Mouse (Mus musculus): ENCODE results near the gene AW551984. TPM values are rescaled to one million over a fixed set of nuclear protein-coding genes. Genes with fewer than 3 reads are reported as not detected.
A peak's percentile ranks its signal among the peaks of the same experiment; 100 is the strongest.

AW551984 gene
- polyA plus RNA-seq (2014; fragmentation: Nextera tagmentation; extraction: Ambion mirVana), result 9.4 and 12.9 TPM in 2 replicates

DNA sequence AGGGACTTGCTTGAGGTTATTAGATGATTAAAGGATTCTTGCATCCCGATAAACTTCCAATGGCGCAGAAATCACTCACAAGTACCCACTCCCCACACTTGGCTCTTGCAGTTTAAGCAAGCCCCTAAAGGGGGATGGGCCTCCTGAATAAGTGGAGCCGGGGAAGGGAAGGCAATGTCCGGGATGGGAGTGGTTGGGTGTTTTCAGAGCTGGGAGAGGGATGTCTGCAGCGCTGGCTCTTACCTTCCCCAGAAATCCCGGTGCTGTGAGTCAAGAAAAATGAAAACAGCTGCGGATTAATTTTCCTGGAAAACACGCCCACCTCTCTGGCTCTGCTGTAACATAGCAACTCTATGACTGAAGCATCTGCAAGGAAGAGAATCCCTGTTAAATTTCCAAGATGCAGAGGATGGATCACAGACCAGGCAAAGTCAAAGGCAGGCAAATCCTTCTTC, at the start of gene AW551984:
AW551984 (minus strand) TSS at position 405 of the 455 bp plus-strand sequence.
- no peak within 1 kb of the TSS for H3K27ac ChIP-seq (replicated peaks; ENCODE audit: low read depth, low read length)
- no peaks in the 10 kb centered on the region for H3K36me3 ChIP-seq (ENCODE audit: control insufficient read depth, insufficient read depth, low read length)
- no peaks in the 10 kb centered on the region for H3K4me1 ChIP-seq (ENCODE audit: control insufficient read depth, insufficient read depth, low read length)
- peak within 1 kb of the TSS; percentile 37; the same call in 1 of the 2 replicates for H3K9ac ChIP-seq (ENCODE audit: low read length)
- peak within 1 kb of the TSS; percentile 72 for H3K4me2 ChIP-seq (ENCODE audit: low read depth, severe bottlenecking)
- H3K9me3 ChIP-seq (ENCODE audit: control insufficient read depth, low read length), result no peaks in the 10 kb centered on the region
- ATAC-seq (ENCODE audit: insufficient number of reproducible peaks, low FRiP score, low TSS enrichment, low read depth) (peak; percentile 86), DNase-seq (ENCODE audit: low spot score) (peak; percentile 51)
- WGBS, result 0% methylated on average over 8 of the region's 8 CpGs
- peak within 1 kb of the TSS; percentile 33 for H3K4me3 ChIP-seq (ENCODE audit: low read depth, low read length)
- H3K27me3 ChIP-seq (ENCODE audit: control insufficient read depth, insufficient read depth, low read length), result no peaks in the 10 kb centered on the region

DNA sequence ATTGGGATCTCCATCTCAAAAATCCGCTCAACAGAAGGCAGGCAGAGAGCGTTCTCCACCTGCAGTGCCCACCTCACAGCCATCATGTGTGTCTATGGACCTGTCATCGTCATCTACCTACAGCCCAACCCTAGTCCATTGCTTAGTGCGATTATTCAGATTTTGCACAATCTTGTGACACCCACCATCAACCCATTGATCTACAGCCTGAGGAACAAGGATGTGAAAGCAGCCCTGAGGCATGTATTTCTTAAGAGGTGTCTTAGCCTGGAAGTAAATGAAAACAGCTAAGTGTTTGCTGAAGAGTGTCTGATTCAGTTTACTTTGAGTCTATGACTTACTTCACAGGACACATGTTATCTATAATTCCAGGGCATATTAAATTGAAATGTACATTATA, 43.2 kb upstream of the AW551984 start:
- H3K27ac ChIP-seq (replicated peaks; ENCODE audit: low read depth, low read length), result no peak overlapping the region
- WGBS, result 81% methylated on average over 4 of the region's 4 CpGs
- no peak for ATAC-seq (ENCODE audit: insufficient number of reproducible peaks, low FRiP score, low TSS enrichment, low read depth)

DNA sequence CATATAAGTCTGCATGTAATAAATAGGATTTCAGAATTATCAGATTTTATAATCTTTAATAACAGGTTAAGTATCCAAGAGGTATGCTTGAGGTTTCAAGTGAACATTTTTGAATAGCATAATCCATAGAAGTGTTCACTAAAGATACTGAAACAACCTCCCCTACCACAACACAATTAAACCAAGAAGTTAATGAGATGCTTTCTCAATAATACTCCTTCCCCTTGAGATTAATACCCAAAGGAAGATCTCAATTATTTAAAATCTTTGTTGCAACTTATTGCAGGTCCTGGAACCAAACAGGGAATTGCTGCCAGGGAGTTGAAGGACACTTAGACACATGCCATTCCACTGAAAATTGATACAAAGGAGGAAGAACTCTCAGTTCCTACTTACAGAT, 40.6 kb upstream of the AW551984 start, which contains the start of gene Olfr961:
Olfr961 (plus strand) TSS at position 301 of the 400 bp plus-strand sequence.
- ATAC-seq (ENCODE audit: insufficient number of reproducible peaks, low FRiP score, low TSS enrichment, low read depth) (no peak), DNase-seq (ENCODE audit: low spot score) (no peak)
- Histone ChIP-seq H3K4me3 (ENCODE audit: low read depth, low read length) (no peak within 1 kb of the TSS), H3K27me3 (ENCODE audit: control insufficient read depth, insufficient read depth, low read length) (no peaks in the 10 kb centered on the region), H3K4me2 (ENCODE audit: low read depth, severe bottlenecking) (no peak within 1 kb of the TSS), H3K9ac (ENCODE audit: low read length) (no peak within 1 kb of the TSS), H3K9me3 (ENCODE audit: control insufficient read depth, low read length) (no peaks in the 10 kb centered on the region), H3K36me3 (ENCODE audit: control insufficient read depth, insufficient read depth, low read length) (no peaks in the 10 kb centered on the region), H3K27ac (replicated peaks; ENCODE audit: low read depth, low read length) (no peak within 1 kb of the TSS), H3K4me1 (ENCODE audit: control insufficient read depth, insufficient read depth, low read length) (no peaks in the 10 kb centered on the region)

More for the DNA sequence above, 43.2 kb upstream of the AW551984 start:
- Histone ChIP-seq H3K27me3 (ENCODE audit: control insufficient read depth, insufficient read depth, low read length) (no peaks in the 10 kb centered on the region), H3K4me1 (ENCODE audit: control insufficient read depth, insufficient read depth, low read length) (no peaks in the 10 kb centered on the region), H3K4me3 (ENCODE audit: low read depth, low read length) (no peak overlapping the region), H3K9ac (ENCODE audit: low read length) (no peak overlapping the region), H3K36me3 (ENCODE audit: control insufficient read depth, insufficient read depth, low read length) (no peaks in the 10 kb centered on the region), H3K9me3 (ENCODE audit: control insufficient read depth, low read length) (no peaks in the 10 kb centered on the region), H3K4me2 (ENCODE audit: low read depth, severe bottlenecking) (no peak overlapping the region)
- DNase-seq (ENCODE audit: low spot score), result no peak

DNA sequence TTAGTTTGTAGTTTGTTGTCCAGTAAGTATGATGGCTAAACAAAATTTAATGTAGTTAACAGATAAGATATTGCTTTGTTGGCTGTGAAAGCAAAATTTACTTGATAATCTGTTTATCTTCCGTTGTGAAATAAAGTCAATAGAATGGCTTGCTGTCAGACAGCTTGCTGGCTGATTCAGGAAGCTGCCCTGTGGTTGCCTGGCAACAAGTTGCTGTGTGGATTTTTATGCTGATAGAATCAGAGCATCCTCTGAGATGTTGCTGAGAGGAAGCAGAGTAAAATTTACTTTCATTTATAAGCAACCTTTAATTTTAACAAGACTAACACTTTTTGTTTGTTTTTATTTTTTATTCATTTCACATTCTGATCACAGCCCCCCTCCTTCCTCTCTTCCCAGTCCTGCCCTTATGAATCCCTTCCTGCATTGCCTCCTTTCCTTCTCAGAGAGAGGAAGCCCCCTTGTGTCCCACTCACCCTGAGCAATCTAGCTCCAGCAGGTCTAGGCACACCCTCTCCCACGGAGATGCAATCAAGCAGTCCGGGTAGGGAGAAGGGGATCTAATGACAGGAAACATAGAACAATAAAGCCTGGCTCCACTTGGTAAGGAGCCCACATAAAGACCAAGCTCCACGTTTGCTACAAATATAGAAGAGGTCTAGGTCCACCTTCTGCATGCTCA, 29.9 kb upstream of the AW551984 start:
- H3K27me3 ChIP-seq (ENCODE audit: control insufficient read depth, insufficient read depth, low read length), result no peaks in the 10 kb centered on the region
- H3K36me3 ChIP-seq (ENCODE audit: control insufficient read depth, insufficient read depth, low read length), result no peaks in the 10 kb centered on the region
- no peak overlapping the region for H3K27ac ChIP-seq (replicated peaks; ENCODE audit: low read depth, low read length)
- H3K9ac ChIP-seq (ENCODE audit: low read length), result no peak overlapping the region
- DNase-seq (ENCODE audit: low spot score), result no peak
- ATAC-seq (ENCODE audit: insufficient number of reproducible peaks, low FRiP score, low TSS enrichment, low read depth), result no peak
- H3K4me1 ChIP-seq (ENCODE audit: control insufficient read depth, insufficient read depth, low read length), result no peaks in the 10 kb centered on the region
- H3K9me3 ChIP-seq (ENCODE audit: control insufficient read depth, low read length), result no peaks in the 10 kb centered on the region
- WGBS, result 40% methylated on average over 4 of the region's 4 CpGs
- no peak overlapping the region for H3K4me2 ChIP-seq (ENCODE audit: low read depth, severe bottlenecking)
- H3K4me3 ChIP-seq (ENCODE audit: low read depth, low read length), result no peak overlapping the region

DNA sequence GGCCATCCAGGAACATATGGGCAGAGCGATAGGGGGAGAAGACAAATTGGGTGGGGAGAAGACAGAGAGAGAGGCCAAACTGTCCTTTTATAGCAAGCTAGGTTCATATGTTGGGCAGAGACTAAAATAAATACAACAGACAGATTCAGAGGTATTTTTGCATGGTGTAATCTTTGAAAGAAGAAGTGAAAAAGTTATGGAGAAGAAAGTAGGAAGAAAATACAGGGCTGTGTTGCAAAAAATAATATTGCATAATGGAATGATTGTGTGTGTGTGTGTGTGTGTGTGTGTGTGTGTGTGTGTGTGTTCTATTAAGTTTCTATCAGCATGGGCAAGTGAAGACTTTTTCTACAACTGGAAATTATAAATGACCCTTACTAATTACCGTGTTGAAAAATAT, 24.9 kb upstream of the AW551984 start:
- no peak overlapping the region for H3K4me3 ChIP-seq (ENCODE audit: low read depth, low read length)
- H3K4me2 ChIP-seq (ENCODE audit: low read depth, severe bottlenecking), result no peak overlapping the region
- H3K9ac ChIP-seq (ENCODE audit: low read length), result no peak overlapping the region
- no peak for ATAC-seq (ENCODE audit: insufficient number of reproducible peaks, low FRiP score, low TSS enrichment, low read depth)
- H3K4me1 ChIP-seq (ENCODE audit: control insufficient read depth, insufficient read depth, low read length), result no peaks in the 10 kb centered on the region
- WGBS, result 83% methylated on average over 2 of the region's 2 CpGs
- H3K27ac ChIP-seq (replicated peaks; ENCODE audit: low read depth, low read length), result no peak overlapping the region
- DNase-seq (ENCODE audit: low spot score), result no peak
- no peaks in the 10 kb centered on the region for H3K27me3 ChIP-seq (ENCODE audit: control insufficient read depth, insufficient read depth, low read length)
- H3K36me3 ChIP-seq (ENCODE audit: control insufficient read depth, insufficient read depth, low read length), result no peaks in the 10 kb centered on the region
- no peaks in the 10 kb centered on the region for H3K9me3 ChIP-seq (ENCODE audit: control insufficient read depth, low read length)

DNA sequence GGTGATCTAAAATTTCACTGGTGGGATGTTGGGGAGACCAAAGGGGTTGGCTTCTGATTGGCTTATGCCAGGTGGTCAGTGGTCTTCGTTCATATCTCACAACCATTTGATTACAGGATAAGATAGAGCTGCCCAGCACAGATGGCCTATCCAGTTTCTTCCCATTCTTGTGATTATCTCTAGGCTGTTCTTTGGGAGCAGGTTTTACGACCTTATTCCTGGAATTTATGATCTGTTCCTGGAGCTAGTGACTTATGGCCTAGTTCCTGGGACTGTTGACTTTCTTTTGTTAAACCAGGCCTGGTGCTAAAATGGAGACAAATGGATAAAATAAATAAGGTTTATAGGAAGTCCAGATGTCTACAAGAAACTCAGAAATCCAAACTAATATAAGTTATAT, 20.5 kb upstream of the AW551984 start:
- ATAC-seq (ENCODE audit: insufficient number of reproducible peaks, low FRiP score, low TSS enrichment, low read depth), result no peak

DNA sequence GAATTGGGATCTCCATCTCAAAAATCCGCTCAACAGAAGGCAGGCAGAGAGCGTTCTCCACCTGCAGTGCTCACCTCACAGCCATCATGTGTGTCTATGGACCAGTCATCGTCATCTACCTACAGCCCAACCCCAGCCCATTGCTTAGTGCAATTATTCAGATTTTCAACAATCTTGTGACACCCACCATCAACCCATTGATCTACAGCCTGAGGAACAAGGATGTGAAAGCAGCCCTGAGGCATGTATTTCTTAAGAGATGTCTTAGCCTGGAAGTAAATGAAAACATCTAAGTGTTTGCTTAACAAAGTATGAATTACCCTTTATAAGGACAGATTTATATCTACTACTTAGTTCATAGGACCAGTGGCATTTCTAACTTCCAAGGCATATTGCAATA, 19.6 kb upstream of the AW551984 start:
- H3K9me3 ChIP-seq (ENCODE audit: control insufficient read depth, low read length), result no peaks in the 10 kb centered on the region
- H3K4me2 ChIP-seq (ENCODE audit: low read depth, severe bottlenecking), result no peak overlapping the region
- H3K27me3 ChIP-seq (ENCODE audit: control insufficient read depth, insufficient read depth, low read length), result no peaks in the 10 kb centered on the region
- no peak for ATAC-seq (ENCODE audit: insufficient number of reproducible peaks, low FRiP score, low TSS enrichment, low read depth)
- no peaks in the 10 kb centered on the region for H3K4me1 ChIP-seq (ENCODE audit: control insufficient read depth, insufficient read depth, low read length)
- no peak overlapping the region for H3K27ac ChIP-seq (replicated peaks; ENCODE audit: low read depth, low read length)
- no peaks in the 10 kb centered on the region for H3K36me3 ChIP-seq (ENCODE audit: control insufficient read depth, insufficient read depth, low read length)
- WGBS, result 90% methylated on average over 3 of the region's 3 CpGs
- H3K4me3 ChIP-seq (ENCODE audit: low read depth, low read length), result no peak overlapping the region
- DNase-seq (ENCODE audit: low spot score), result no peak
- no peak overlapping the region for H3K9ac ChIP-seq (ENCODE audit: low read length)

More for the DNA sequence above, 20.5 kb upstream of the AW551984 start:
- Histone ChIP-seq H3K36me3 (ENCODE audit: control insufficient read depth, insufficient read depth, low read length) (no peaks in the 10 kb centered on the region), H3K4me1 (ENCODE audit: control insufficient read depth, insufficient read depth, low read length) (no peaks in the 10 kb centered on the region), H3K9me3 (ENCODE audit: control insufficient read depth, low read length) (no peaks in the 10 kb centered on the region), H3K4me2 (ENCODE audit: low read depth, severe bottlenecking) (no peak overlapping the region), H3K27me3 (ENCODE audit: control insufficient read depth, insufficient read depth, low read length) (no peaks in the 10 kb centered on the region), H3K9ac (ENCODE audit: low read length) (no peak overlapping the region), H3K27ac (replicated peaks; ENCODE audit: low read depth, low read length) (no peak overlapping the region), H3K4me3 (ENCODE audit: low read depth, low read length) (no peak overlapping the region)
- 61% methylated on average over 2 of the region's 2 CpGs for WGBS
- DNase-seq (ENCODE audit: low spot score), result no peak

DNA sequence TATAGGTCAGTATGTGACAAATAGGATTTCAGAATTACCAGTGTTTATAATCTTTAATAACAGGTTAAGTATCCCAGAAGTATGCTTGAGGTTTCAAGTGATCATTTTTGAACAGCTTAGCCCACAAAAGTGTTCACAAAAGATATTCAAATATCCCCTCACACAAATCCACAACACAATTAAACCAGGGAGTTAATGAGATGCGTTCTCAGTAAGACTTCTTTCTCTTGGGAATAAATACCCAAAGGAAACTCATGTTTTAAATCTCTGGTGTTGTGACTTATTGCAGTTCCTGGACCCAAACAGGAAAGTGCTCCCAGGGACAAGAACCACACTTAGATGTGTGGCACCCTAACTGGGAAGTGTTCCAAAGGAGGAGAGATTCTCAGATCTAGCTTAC, 16.9 kb upstream of the AW551984 start, which contains the start of gene Olfr960:
Olfr960 (plus strand) TSS at position 301 of the 400 bp plus-strand sequence.
- Histone ChIP-seq H3K36me3 (ENCODE audit: control insufficient read depth, insufficient read depth, low read length) (no peaks in the 10 kb centered on the region), H3K9me3 (ENCODE audit: control insufficient read depth, low read length) (no peaks in the 10 kb centered on the region), H3K4me2 (ENCODE audit: low read depth, severe bottlenecking) (no peak within 1 kb of the TSS), H3K9ac (ENCODE audit: low read length) (no peak within 1 kb of the TSS), H3K4me1 (ENCODE audit: control insufficient read depth, insufficient read depth, low read length) (no peaks in the 10 kb centered on the region), H3K27me3 (ENCODE audit: control insufficient read depth, insufficient read depth, low read length) (no peaks in the 10 kb centered on the region), H3K27ac (replicated peaks; ENCODE audit: low read depth, low read length) (no peak within 1 kb of the TSS), H3K4me3 (ENCODE audit: low read depth, low read length) (no peak within 1 kb of the TSS)
- no peak for DNase-seq (ENCODE audit: low spot score)
- WGBS, result 81% methylated on average over 1 of the region's 1 CpGs
- no peak for ATAC-seq (ENCODE audit: insufficient number of reproducible peaks, low FRiP score, low TSS enrichment, low read depth)
